Mouse (Mus musculus): Measurements from ENCODE around the gene Prdm16.

The Prdm16 gene

DNA sequence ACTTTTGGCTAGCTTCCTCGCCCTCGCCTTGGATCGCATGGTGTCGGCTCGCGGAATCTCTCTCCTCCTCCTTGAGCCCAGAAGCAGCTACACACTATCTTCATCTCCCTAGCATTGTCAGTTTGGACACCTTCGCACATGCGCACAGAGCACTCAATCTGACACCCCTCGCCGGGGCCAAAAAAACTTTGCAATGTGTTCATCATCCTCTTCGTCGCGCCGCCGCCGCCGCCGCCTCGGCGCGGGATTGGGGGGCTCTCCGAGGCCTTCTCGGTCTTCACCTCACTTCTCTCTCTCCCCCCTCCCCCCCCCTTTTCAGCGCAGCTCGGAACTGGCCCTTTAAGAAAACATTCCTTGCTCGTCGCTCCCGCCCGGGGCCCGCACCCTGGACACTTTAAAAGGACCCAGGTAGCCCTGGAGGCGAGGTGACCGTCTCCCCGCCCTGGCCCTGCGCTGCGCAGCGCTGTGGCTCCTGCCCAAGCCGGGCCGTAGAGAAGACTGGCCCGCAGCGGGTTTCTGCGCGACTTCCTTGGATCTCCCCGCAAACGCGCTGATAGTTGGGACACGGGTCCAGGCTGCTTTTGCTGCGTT lies at the start of gene Prdm16:
Gene Prdm16, minus strand, starts transcription at position 153 of the 591 bp plus-strand sequence.
- DNase-seq (ENCODE audit: low spot score): peak; percentile 52

GRCm38 (mm10) chr4:154683068-154683752 lies 46.5 kb upstream of the Prdm16 start:
- no peak for DNase-seq (ENCODE audit: low spot score)

- DNase-seq (ENCODE audit: low spot score): no peak
These were observed 45.6 kb upstream of the Prdm16 start for GRCm38 (mm10) chr4:154682311-154682710.

- no peak for DNase-seq (ENCODE audit: low spot score)
These were observed 38.8 kb upstream of the Prdm16 start for GRCm38 (mm10) chr4:154675441-154676000.

DNA sequence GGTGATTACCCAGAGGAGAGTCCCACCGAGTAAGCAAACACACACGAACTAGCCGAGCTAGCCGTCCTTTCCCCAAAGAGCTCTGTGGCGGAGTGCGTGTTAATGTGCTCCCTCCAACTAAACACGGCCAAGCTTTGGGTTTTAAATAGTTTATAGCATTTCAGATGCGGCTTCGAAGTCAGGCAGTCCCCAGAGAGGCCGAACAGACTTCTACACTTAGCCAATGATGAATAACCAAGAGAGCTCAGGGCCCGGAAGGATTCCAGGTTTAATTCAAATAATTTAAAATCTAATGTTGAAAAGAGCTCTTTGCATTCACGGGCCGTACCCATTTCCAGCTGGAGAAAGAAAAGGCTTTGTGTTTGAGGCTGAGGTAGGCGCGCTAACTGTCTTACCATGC lies 38.3 kb upstream of the Prdm16 start:
- no peak for DNase-seq (ENCODE audit: low spot score)

DNA sequence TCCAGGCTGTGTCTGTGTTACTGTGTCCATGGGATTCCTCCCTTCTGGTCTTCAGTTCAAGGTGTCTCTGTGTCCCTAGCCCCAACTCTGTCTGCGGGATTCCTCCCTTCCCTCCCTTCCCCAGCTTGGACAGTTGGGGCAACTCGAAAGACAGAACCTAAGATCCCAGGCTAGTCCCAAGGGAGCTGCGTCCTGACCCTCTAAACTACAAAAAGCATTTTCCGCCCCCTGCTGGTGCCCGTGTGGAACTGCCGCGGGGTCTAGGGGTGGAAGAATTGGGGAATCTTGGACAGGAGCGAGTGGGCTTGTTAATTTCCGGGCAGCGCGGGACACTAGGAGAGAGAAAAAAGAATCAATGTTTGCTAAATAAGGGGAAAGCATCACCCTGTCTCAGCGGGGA lies 37.9 kb upstream of the Prdm16 start:
- DNase-seq (ENCODE audit: low spot score): peak; percentile 45

GRCm38 (mm10) chr4:154673986-154674385 lies 37.3 kb upstream of the Prdm16 start:
- no peak for DNase-seq (ENCODE audit: low spot score)

- DNase-seq (ENCODE audit: low spot score): no peak
These were observed 35.4 kb upstream of the Prdm16 start for GRCm38 (mm10) chr4:154672027-154672426.

DNA sequence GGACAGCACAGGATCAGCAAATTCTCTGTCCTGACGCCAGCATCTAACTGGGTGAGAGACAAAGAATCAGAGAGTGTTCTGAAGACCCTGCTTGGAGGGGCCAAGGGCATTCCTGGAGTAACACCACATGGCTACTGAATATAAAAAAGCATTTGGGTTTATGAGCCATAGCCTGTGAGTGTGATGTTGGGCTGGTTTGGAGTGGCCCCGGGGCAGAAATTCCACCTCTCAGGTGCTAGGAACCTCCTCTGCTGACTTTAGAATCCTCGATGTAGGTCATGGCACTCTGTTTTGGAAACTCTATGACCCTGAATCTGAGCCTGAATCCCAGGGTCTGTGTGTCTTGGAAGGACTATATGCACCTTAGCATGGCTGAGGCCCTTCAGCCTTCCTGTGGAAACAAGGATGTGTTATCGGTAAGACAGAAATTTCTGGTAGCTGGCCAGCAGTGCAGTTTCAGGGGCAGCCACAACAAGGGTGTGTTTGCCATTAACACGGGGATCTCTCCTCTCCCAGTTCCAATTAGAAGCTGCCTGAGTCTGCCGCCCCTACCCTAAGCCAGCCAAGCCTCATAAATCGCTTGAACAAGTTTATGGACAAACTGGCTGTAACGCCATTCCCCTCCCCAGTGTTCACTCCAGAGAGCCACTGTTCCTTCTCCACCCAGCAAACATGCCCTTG lies 34.7 kb upstream of the Prdm16 start:
- no peak for DNase-seq (ENCODE audit: low spot score)

DNA sequence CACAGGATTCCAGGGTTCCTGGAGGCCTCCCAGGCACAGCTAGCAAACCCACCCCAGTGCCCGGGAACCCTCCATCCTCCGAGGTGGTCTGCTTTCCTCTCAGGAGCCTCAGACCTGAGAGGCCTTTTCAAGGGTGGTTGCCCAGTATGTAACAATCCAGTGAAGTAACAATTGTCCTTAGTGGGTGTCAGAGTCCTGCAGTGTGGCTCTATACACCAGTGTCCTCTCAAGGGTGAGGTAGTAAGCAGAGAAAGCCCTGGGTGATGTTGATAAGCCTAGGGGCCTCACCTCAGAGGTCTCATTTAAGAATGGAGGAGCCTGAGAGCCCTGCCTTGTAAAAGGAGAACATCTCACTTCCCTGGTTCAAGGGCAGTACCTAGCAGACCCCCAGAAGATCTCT lies 31.1 kb upstream of the Prdm16 start, which contains the start of gene Actrt2:
Gene Actrt2, minus strand, starts transcription at position 101 of the 400 bp plus-strand sequence.
- DNase-seq (ENCODE audit: low spot score): no peak

GRCm38 (mm10) chr4:154662681-154663215 lies 26.1 kb upstream of the Prdm16 start:
- no peak for DNase-seq (ENCODE audit: low spot score)

- DNase-seq (ENCODE audit: low spot score): no peak
These were observed 24.6 kb upstream of the Prdm16 start for GRCm38 (mm10) chr4:154661256-154661655.

GRCm38 (mm10) chr4:154660025-154660424 lies 23.4 kb upstream of the Prdm16 start:
- no peak for DNase-seq (ENCODE audit: low spot score)

- DNase-seq (ENCODE audit: low spot score): no peak
These were observed 18.6 kb upstream of the Prdm16 start for GRCm38 (mm10) chr4:154655134-154655910.

GRCm38 (mm10) chr4:154652494-154652893 lies 15.8 kb upstream of the Prdm16 start:
- DNase-seq (ENCODE audit: low spot score): no peak

DNA sequence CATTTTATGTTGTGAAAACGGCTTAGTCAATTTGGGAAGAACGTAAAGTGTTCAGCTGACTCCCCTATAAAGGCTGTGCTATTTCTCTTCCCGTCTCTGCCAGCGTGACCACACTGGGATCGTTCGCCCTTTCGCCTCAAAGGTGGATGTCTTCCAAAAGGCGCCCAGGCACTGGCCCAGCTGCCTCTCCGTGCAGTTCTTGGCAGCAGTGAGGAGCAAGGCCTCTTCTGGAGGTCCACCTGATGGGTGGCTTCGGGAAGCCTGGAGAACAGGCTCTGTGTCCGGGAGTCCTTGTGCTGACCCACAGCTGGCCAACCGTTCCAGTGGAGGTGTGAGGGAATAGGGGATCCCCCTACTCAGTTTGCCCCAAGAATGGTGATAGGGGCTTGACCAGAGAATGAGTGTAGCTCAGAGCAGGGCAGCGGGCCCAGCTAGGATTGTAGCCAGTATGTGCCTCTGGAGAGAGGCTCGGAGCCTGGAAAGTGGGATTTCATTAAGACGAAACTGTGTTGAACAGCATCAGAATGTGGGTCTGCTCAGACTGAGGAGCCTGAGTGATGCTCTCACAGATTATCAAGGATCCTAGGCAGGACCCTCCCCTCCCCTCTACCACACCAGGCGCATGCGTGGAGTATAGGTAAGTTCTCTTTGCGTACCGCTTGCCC lies 12.5 kb upstream of the Prdm16 start:
- DNase-seq (ENCODE audit: low spot score): no peak

DNA sequence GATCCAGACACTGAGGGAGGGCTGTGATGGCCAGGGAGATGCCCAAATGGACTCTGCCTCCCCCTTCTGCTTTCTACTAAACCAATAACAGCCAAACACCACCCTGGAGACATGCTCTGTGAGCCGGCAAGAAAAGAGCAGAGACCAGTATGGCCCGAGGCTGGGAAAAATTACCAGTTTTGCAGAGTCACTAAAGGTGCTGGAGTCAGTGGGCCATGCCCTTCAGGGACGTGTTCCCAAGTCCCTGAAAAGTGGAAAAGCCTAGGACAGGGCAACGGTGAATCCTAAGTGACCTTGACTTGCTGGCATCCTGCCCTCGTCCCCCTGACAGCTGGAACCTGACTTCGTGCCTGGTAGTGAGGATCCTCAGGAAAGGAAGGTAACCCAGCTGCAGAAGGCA lies 5.8 kb upstream of the Prdm16 start:
- DNase-seq (ENCODE audit: low spot score): no peak

- no peak for DNase-seq (ENCODE audit: low spot score)
These were observed 4.8 kb upstream of the Prdm16 start for GRCm38 (mm10) chr4:154641296-154642110.

GRCm38 (mm10) chr4:154640443-154641295 lies 4.0 kb upstream of the Prdm16 start:
- DNase-seq (ENCODE audit: low spot score): no peak
